Mouse (Mus musculus) stomach, postnatal 0 days (tissue): ENCODE data around the gene Olfr196.

ENCODE experiments used
- CTCF ChIP-seq: IDR thresholded peaks from 2 replicates; pipeline ENCODE4 v1.5.1; 2016; ENCODE audit warnings: antibody characterized with exemption, low read depth, mild to moderate bottlenecking, moderate library complexity
- EP300 ChIP-seq: optimal IDR thresholded peaks from 2 replicates; pipeline ENCODE3; 2016; ENCODE audit warnings: antibody characterized with exemption

- TF ChIP-seq CTCF (no peak), EP300 (no peak)
Observed at GRCm38 (mm10) chr16:59120969-59121368, 49.3 kb downstream of the Olfr196 start, which contains the start of gene Olfr194.
